Mouse (Mus musculus): Measurements from ENCODE around the gene Sh2d3c. TPM values are rescaled to one million over a fixed set of nuclear protein-coding genes. Genes with fewer than 3 reads are reported as not detected.

Sh2d3c gene
- total RNA-seq, 1 experiment: 1.8 TPM

DNA sequence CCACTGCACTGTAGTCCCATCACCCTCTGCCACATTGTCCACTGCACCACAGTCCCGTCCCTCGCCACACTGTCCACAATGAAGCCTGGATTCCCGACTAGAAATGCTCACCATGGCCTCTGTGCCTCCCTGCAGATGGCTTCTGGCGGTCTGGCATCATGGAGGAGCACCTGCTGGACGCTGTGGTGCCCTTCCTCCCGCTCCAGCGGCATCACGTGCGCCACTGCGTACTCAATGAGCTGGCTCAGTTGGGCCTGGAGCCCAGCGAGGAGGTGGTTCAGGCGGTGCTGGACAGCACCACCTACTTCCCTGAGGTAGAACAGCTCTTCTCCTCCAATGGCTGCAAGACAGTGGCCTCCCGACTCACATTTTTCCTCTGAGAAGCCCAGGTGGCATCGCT, 40.5 kb downstream of the Sh2d3c start:
- no peak for DNase-seq (ENCODE audit: low read depth, low spot score)
- H3K27ac ChIP-seq (ENCODE audit: insufficient read depth, low read depth, low read length, poor library complexity, severe bottlenecking): no peak overlapping the region
- no peak overlapping the region for H3K4me3 ChIP-seq (ENCODE audit: insufficient read depth in 1 of 2, low read depth in 1 of 2, low read length in 2 of 2, poor library complexity in 1 of 2, severe bottlenecking in 1 of 2)
- TF ChIP-seq ZNF384 (IDR thresholded peaks at IDR 0.05; ENCODE audit: low read depth, low read length) (no peak), CHD2 (IDR thresholded peaks at IDR 0.05; ENCODE audit: low read depth, low read length) (no peak), ZC3H11A (IDR thresholded peaks at IDR 0.05; ENCODE audit: borderline replicate concordance, low read depth, low read length) (no peak), HCFC1 (IDR thresholded peaks at IDR 0.05; ENCODE audit: borderline replicate concordance, insufficient read depth, low read length) (no peak), MAFK (IDR thresholded peaks at IDR 0.05; ENCODE audit: insufficient read depth, low read depth, low read length) (no peak)
- H3K36me3 ChIP-seq (ENCODE audit: control insufficient read depth, insufficient read depth, low read length, poor library complexity, severe bottlenecking): peaks cover 11% of the 10 kb centered on the region
- in situ Hi-C loops (cut with MboI; ENCODE audit: low sequenced_read_pairs in 2 of 2, unreplicated experiment in 2 of 2): no loop called here
- peaks cover 0 to 5% of the 10 kb centered on the region in 2 experiments; a peak in 1 of 4 replicates for H3K4me1 ChIP-seq (ENCODE audit: control insufficient read depth in 2 of 2, insufficient read depth in 2 of 2, low read length in 2 of 2, poor library complexity in 1 of 2)
- H3K9me3 ChIP-seq (ENCODE audit: control insufficient read depth, insufficient read depth, low read depth, low read length): no peaks in the 10 kb centered on the region
- H3K9ac ChIP-seq (ENCODE audit: insufficient read depth, low read depth, low read length, poor library complexity, severe bottlenecking): no peak overlapping the region

DNA sequence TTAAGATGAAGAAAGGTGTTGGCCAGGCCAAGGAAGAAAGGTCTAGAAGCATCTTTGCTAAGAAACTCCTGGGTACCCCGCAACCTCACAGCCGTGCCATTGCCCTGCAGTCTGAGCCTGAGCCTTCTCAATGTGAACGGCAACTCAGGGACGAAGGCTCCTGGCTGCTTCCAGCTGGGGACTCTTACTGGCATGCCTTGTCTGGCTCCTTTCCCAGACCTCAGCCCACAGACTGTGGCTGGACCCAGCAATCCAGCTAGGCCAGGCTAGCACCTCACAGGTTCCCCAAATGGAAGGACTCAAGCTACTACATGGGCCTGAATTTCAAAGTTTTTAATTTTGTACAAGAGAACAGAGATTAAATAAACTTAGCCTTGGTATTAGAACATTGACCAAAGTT, 41.0 kb downstream of the Sh2d3c start:
- in situ Hi-C loops (cut with MboI; ENCODE audit: low sequenced_read_pairs in 2 of 2, unreplicated experiment in 2 of 2): no loop called here
- Histone ChIP-seq H3K4me1 (ENCODE audit: control insufficient read depth in 2 of 2, insufficient read depth in 2 of 2, low read length in 2 of 2, poor library complexity in 1 of 2) (peaks cover 0 to 5% of the 10 kb centered on the region in 2 experiments; a peak in 1 of 4 replicates), H3K27ac (ENCODE audit: insufficient read depth, low read depth, low read length, poor library complexity, severe bottlenecking) (no peak overlapping the region), H3K4me3 (ENCODE audit: insufficient read depth in 1 of 2, low read depth in 1 of 2, low read length in 2 of 2, poor library complexity in 1 of 2, severe bottlenecking in 1 of 2) (no peak overlapping the region), H3K9me3 (ENCODE audit: control insufficient read depth, insufficient read depth, low read depth, low read length) (no peaks in the 10 kb centered on the region), H3K9ac (ENCODE audit: insufficient read depth, low read depth, low read length, poor library complexity, severe bottlenecking) (no peak overlapping the region), H3K36me3 (ENCODE audit: control insufficient read depth, insufficient read depth, low read length, poor library complexity, severe bottlenecking) (peaks cover 11% of the 10 kb centered on the region)
- DNase-seq (ENCODE audit: low read depth, low spot score): no peak
- no peak for TF ChIP-seq CHD2 (IDR thresholded peaks at IDR 0.05; ENCODE audit: low read depth, low read length)
- TF ChIP-seq HCFC1 (IDR thresholded peaks at IDR 0.05; ENCODE audit: borderline replicate concordance, insufficient read depth, low read length): no peak
- no peak for TF ChIP-seq ZC3H11A (IDR thresholded peaks at IDR 0.05; ENCODE audit: borderline replicate concordance, low read depth, low read length)
- TF ChIP-seq MAFK (IDR thresholded peaks at IDR 0.05; ENCODE audit: insufficient read depth, low read depth, low read length): no peak
- no peak for TF ChIP-seq ZNF384 (IDR thresholded peaks at IDR 0.05; ENCODE audit: low read depth, low read length)

DNA sequence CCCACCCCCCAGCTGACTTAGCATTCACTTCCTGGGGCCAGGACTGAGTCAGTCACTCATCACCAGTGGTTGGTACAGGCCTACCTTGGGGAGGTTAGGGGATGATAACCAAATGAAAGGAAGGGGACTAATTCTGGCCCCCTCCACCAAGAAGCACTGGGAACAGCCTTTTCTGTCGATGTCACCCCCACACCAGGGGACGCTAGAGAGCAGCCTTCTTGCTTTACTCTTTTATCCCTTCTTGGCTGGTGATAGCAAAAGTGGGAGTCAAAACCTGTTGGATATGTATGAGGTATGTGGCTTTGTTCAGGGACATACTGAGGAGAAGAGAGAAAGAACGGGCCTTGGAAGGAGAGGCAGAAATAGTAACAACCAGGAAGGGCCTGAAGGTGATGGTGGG, 42.5 kb downstream of the Sh2d3c start:
- no peak for TF ChIP-seq HCFC1 (IDR thresholded peaks at IDR 0.05; ENCODE audit: borderline replicate concordance, insufficient read depth, low read length)
- TF ChIP-seq ZNF384 (IDR thresholded peaks at IDR 0.05; ENCODE audit: low read depth, low read length): no peak
- no peak for TF ChIP-seq CHD2 (IDR thresholded peaks at IDR 0.05; ENCODE audit: low read depth, low read length)
- no peak for TF ChIP-seq ZC3H11A (IDR thresholded peaks at IDR 0.05; ENCODE audit: borderline replicate concordance, low read depth, low read length)
- no peak for TF ChIP-seq MAFK (IDR thresholded peaks at IDR 0.05; ENCODE audit: insufficient read depth, low read depth, low read length)
- DNase-seq (ENCODE audit: low read depth, low spot score): no peak
- in situ Hi-C loops (cut with MboI; ENCODE audit: low sequenced_read_pairs in 2 of 2, unreplicated experiment in 2 of 2): no loop called here

DNA sequence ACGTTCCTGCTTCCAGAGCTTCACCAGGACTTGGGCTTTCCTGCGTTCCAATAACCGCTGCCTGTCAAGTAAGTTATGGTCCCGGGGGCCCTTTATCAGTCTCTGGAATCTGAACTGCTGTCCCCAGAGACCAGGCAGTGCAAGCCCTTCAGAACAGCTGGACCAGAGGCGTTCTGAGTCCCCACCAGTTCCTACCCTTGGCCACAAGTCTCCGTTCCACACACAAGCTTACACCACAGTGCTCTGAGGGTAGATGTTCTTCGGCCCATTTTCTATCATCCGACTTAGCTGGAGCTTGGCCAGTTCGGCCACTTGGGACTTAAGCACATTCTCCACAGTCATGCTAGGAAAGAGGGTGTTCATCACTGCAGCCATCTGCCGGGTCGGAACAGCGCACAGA, 46.4 kb downstream of the Sh2d3c start:
- in situ Hi-C loops (cut with MboI; ENCODE audit: low sequenced_read_pairs in 2 of 2, unreplicated experiment in 2 of 2): no loop called here
- Histone ChIP-seq H3K4me1 (ENCODE audit: control insufficient read depth in 2 of 2, insufficient read depth in 2 of 2, low read length in 2 of 2, poor library complexity in 1 of 2) (peaks cover 0 to 17% of the 10 kb centered on the region in 2 experiments; a peak in 2 of 4 replicates), H3K9ac (ENCODE audit: insufficient read depth, low read depth, low read length, poor library complexity, severe bottlenecking) (no peak overlapping the region)

More for the DNA sequence above, 42.5 kb downstream of the Sh2d3c start:
- Histone ChIP-seq H3K4me3 (ENCODE audit: insufficient read depth in 1 of 2, low read depth in 1 of 2, low read length in 2 of 2, poor library complexity in 1 of 2, severe bottlenecking in 1 of 2) (no peak overlapping the region), H3K4me1 (ENCODE audit: control insufficient read depth in 2 of 2, insufficient read depth in 2 of 2, low read length in 2 of 2, poor library complexity in 1 of 2) (peaks cover 0 to 7% of the 10 kb centered on the region in 2 experiments; a peak in 1 of 4 replicates), H3K9me3 (ENCODE audit: control insufficient read depth, insufficient read depth, low read depth, low read length) (no peaks in the 10 kb centered on the region), H3K27ac (ENCODE audit: insufficient read depth, low read depth, low read length, poor library complexity, severe bottlenecking) (no peak overlapping the region), H3K9ac (ENCODE audit: insufficient read depth, low read depth, low read length, poor library complexity, severe bottlenecking) (no peak overlapping the region), H3K36me3 (ENCODE audit: control insufficient read depth, insufficient read depth, low read length, poor library complexity, severe bottlenecking) (peaks cover 11% of the 10 kb centered on the region)

More for the DNA sequence above, 46.4 kb downstream of the Sh2d3c start:
- H3K27ac ChIP-seq (ENCODE audit: insufficient read depth, low read depth, low read length, poor library complexity, severe bottlenecking): no peak overlapping the region
- no peak for TF ChIP-seq CHD2 (IDR thresholded peaks at IDR 0.05; ENCODE audit: low read depth, low read length)
- no peak for TF ChIP-seq ZNF384 (IDR thresholded peaks at IDR 0.05; ENCODE audit: low read depth, low read length)
- no peak for TF ChIP-seq MAFK (IDR thresholded peaks at IDR 0.05; ENCODE audit: insufficient read depth, low read depth, low read length)
- no peak for TF ChIP-seq HCFC1 (IDR thresholded peaks at IDR 0.05; ENCODE audit: borderline replicate concordance, insufficient read depth, low read length)
- TF ChIP-seq ZC3H11A (IDR thresholded peaks at IDR 0.05; ENCODE audit: borderline replicate concordance, low read depth, low read length): no peak
- no peaks in the 10 kb centered on the region; the same call in 1 of the 2 replicates for H3K36me3 ChIP-seq (ENCODE audit: control insufficient read depth, insufficient read depth, low read length, poor library complexity, severe bottlenecking)
- no peaks in the 10 kb centered on the region for H3K9me3 ChIP-seq (ENCODE audit: control insufficient read depth, insufficient read depth, low read depth, low read length)
- no peak for DNase-seq (ENCODE audit: low read depth, low spot score)
- H3K4me3 ChIP-seq (ENCODE audit: insufficient read depth in 1 of 2, low read depth in 1 of 2, low read length in 2 of 2, poor library complexity in 1 of 2, severe bottlenecking in 1 of 2): no peak overlapping the region

All from ES-E14 (cell line).